In genomic region chr2:166727790-166728189, GRCm38 (mm10) we compare ENCODE assay signal across 21 mouse cellular contexts. TPM values are rescaled to one million over a fixed set of nuclear protein-coding genes. Genes with fewer than 3 reads are reported as not detected.
DNase-seq lines count a peak whose midpoint lies in the region; ATAC-seq and TF ChIP-seq lines count a peak whose summit lies in the region.
"Had no signal": no experiment of that assay in that cellular context is flagged by ENCODE, and none has a peak within 500 bp of the region (broad histone marks: within the 10 kb centered on the region; RNA-seq: fewer than 3 reads in every experiment).

No protein-coding gene starts in this region.

- no peak for TF ChIP-seq CTCF in E14TG2a.4 (conservative IDR thresholded peaks at IDR 0.05; ENCODE audit: low read length)

- H3K4me3 ChIP-seq in hindbrain, embryonic 10.5 days: no peak overlapping the region
- no peak overlapping the region for H3K4me3 ChIP-seq in hindbrain, embryonic 14.5 days (replicated peaks; ENCODE audit: low read length)
- H3K4me3 ChIP-seq in E14TG2a.4 (replicated peaks; ENCODE audit: low read length): peak overlapping the region; percentile 14; the same call in 1 of the 2 replicates
- H3K4me3 ChIP-seq: heart, embryonic 12.5 days; limb, embryonic 15.5 days; lung, embryonic 15.5 days; midbrain, embryonic 12.5 days; myocyte had no signal

- intact Hi-C loops in heart, postnatal 10 days (cut with DNase I): no loop called here

- no peak overlapping the region for H3K4me2 ChIP-seq in hindbrain, embryonic 14.5 days (replicated peaks)
- H3K4me2 ChIP-seq: limb, embryonic 15.5 days; lung, embryonic 15.5 days; midbrain, embryonic 12.5 days had no signal

- peak overlapping the region; percentile 81 for H3K27ac ChIP-seq in hindbrain, embryonic 10.5 days
- no peak overlapping the region; the same call in 1 of the 2 replicates for H3K27ac ChIP-seq in hindbrain, embryonic 14.5 days
- H3K27ac ChIP-seq: hindbrain, postnatal 0 days; limb, embryonic 15.5 days; lung, embryonic 15.5 days; macrophage; midbrain, embryonic 12.5 days; stomach, postnatal 0 days had no signal

- DNase-seq in hindbrain, embryonic 10.5 days (ENCODE audit: low spot score): no peak
- DNase-seq in hindbrain, embryonic 14.5 days (ENCODE audit: low spot score): no peak
- DNase-seq in frontal cortex, postnatal 36 days (ENCODE audit: low spot score in 2 of 2): peak; percentile 65 to 86
- DNase-seq in right cerebral cortex, postnatal 10 days (ENCODE audit: low spot score in 2 of 2): peak; percentile 69 to 83
- no peak for DNase-seq in heart, postnatal 10 days
- no peak for DNase-seq in kidney, adult 18-20 months
- DNase-seq in kidney, adult 11 months: no peak
- DNase-seq: adrenal gland, postnatal 25 days; cerebellum, adult 9-10 months; heart, postnatal 36 days; kidney, postnatal 25 days; thymus, postnatal 25 days had no signal

- H3K4me1 ChIP-seq in hindbrain, embryonic 10.5 days (replicated peaks): peaks cover 47% of the 10 kb centered on the region
- H3K4me1 ChIP-seq in hindbrain, embryonic 14.5 days (replicated peaks; ENCODE audit: control insufficient read depth, insufficient read depth, low read length): peaks cover 29% of the 10 kb centered on the region
- H3K4me1 ChIP-seq in E14TG2a.4 (replicated peaks; ENCODE audit: low read depth, low read length): peaks cover 60% of the 10 kb centered on the region

- no peaks in the 10 kb centered on the region for H3K9me3 ChIP-seq in hindbrain, embryonic 10.5 days
- no peaks in the 10 kb centered on the region for H3K9me3 ChIP-seq in hindbrain, embryonic 14.5 days (ENCODE audit: control insufficient read depth, low read length)
- H3K9me3 ChIP-seq in E14TG2a.4 (ENCODE audit: low read length): no peaks in the 10 kb centered on the region
- H3K9me3 ChIP-seq: heart, embryonic 12.5 days; limb, embryonic 15.5 days; lung, embryonic 15.5 days; midbrain, embryonic 12.5 days had no signal

- no peaks in the 10 kb centered on the region for H3K27me3 ChIP-seq in hindbrain, embryonic 10.5 days (ENCODE audit: insufficient read depth, poor library complexity, severe bottlenecking)
- no peaks in the 10 kb centered on the region for H3K27me3 ChIP-seq in hindbrain, embryonic 14.5 days (ENCODE audit: control insufficient read depth, insufficient read depth, low read length)
- peaks cover 10% of the 10 kb centered on the region; the same call in 1 of the 2 replicates for H3K27me3 ChIP-seq in E14TG2a.4 (ENCODE audit: insufficient read depth, low read length)
- H3K27me3 ChIP-seq: heart, embryonic 12.5 days; limb, embryonic 15.5 days; lung, embryonic 15.5 days; midbrain, embryonic 12.5 days had no signal

- H3K36me3 ChIP-seq in hindbrain, embryonic 10.5 days: no peaks in the 10 kb centered on the region
- no peaks in the 10 kb centered on the region for H3K36me3 ChIP-seq in hindbrain, embryonic 14.5 days (replicated peaks; ENCODE audit: control insufficient read depth, insufficient read depth)
- no peaks in the 10 kb centered on the region for H3K36me3 ChIP-seq in E14TG2a.4 (ENCODE audit: insufficient read depth, low read length)
- H3K36me3 ChIP-seq: heart, embryonic 12.5 days; limb, embryonic 15.5 days; lung, embryonic 15.5 days; midbrain, embryonic 12.5 days had no signal

- H3K9ac ChIP-seq in hindbrain, embryonic 14.5 days: no peak overlapping the region
- H3K9ac ChIP-seq: heart, embryonic 12.5 days; limb, embryonic 15.5 days; lung, embryonic 15.5 days; midbrain, embryonic 12.5 days had no signal

- WGBS in hindbrain, embryonic 10.5 days: 82% methylated on average over 10 of the region's 10 CpGs
- WGBS in hindbrain, embryonic 14.5 days: 79% methylated on average over 10 of the region's 10 CpGs

- no peak for ATAC-seq in hindbrain, embryonic 14.5 days (ENCODE audit: low FRiP score)
- ATAC-seq: hindbrain, postnatal 0 days had no signal

RNA-seq across cellular contexts. Expression of gene Prex1, which starts 14.2 kb away (rescaled TPM):
- polyA plus RNA-seq in hindbrain, embryonic 10.5 days (2016; fragmentation: Nextera tagmentation; extraction: Ambion mirVana): 36.8 and 44.1 TPM in 2 replicates
- 27.3 and 28.8 TPM in 2 replicates for polyA plus RNA-seq in hindbrain, embryonic 14.5 days (2014; fragmentation: Nextera tagmentation; extraction: Ambion mirVana)
- total RNA-seq in heart, postnatal 10 days (2021): 10 to 100 TPM; 12.1 to 17.7 TPM

Comparison
In these comparisons a context has a peak if more than half of its experiments do, and no peak if none do; other contexts are left out.
1. DNase-seq: peak in frontal cortex, postnatal 36 days (2 of 2) and right cerebral cortex, postnatal 10 days (2 of 2); none in hindbrain, embryonic 10.5 days (single experiment), hindbrain, embryonic 14.5 days (single experiment), heart, postnatal 10 days (0 of 2), kidney, adult 18-20 months (single experiment) and kidney, adult 11 months (single experiment).